In the genomic region with DNA sequence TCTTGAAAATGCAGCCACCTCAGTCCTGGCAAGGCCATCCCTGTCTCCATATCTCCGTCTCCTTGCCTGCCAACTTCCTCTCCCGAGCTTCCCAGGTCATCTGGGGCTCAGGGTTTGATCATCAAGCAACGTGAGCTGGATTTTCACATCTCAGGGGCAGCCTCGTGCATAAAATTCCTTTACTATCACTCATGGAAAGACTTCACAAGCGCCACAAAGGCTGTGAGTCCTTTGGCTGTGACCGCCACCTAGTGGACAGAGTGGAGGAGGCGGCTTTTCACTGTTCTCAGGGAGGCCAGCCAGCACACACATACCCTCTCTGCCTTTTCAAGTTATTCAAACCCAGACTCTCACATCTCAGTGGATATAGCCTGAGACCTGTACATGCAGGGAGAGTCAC, we compare ENCODE assay signal across 9 mouse cellular contexts. TPM values are rescaled to one million over a fixed set of nuclear protein-coding genes. Genes with fewer than 3 reads are reported as not detected.
DNase-seq lines count a peak whose midpoint lies in the region; ATAC-seq and TF ChIP-seq lines count a peak whose summit lies in the region.
"Had no signal": no experiment of that assay in that cellular context is flagged by ENCODE, and none has a peak within 500 bp of the region (broad histone marks: within the 10 kb centered on the region; RNA-seq: fewer than 3 reads in every experiment).

No protein-coding gene starts in this region.

- no peak overlapping the region for H3K4me2 ChIP-seq in kidney, postnatal 0 days (ENCODE audit: low read length)
- no peak overlapping the region for H3K4me2 ChIP-seq in liver, embryonic 11.5 days
- no peak overlapping the region for H3K4me2 ChIP-seq in neural tube, embryonic 11.5 days (ENCODE audit: low read depth)
- H3K4me2 ChIP-seq: embryonic facial prominence, embryonic 12.5 days had no signal

- H3K4me1 ChIP-seq in embryonic fibroblast, embryonic 13.5 days (ENCODE audit: control insufficient read depth, insufficient read depth, low read length): peaks cover 8% of the 10 kb centered on the region; the same call in 1 of the 2 replicates
- H3K4me1 ChIP-seq in heart, embryonic 10.5 days: peaks cover 58% of the 10 kb centered on the region
- H3K4me1 ChIP-seq in kidney, postnatal 0 days (replicated peaks; ENCODE audit: insufficient read depth, low read length): no peaks in the 10 kb centered on the region
- peaks cover 37% of the 10 kb centered on the region for H3K4me1 ChIP-seq in liver, embryonic 11.5 days (replicated peaks; ENCODE audit: control insufficient read depth, insufficient read depth, low read length)
- H3K4me1 ChIP-seq in neural tube, embryonic 11.5 days (ENCODE audit: control insufficient read depth, insufficient read depth, low read length): peaks cover 4% of the 10 kb centered on the region; the same call in 1 of the 2 replicates
- H3K4me1 ChIP-seq in testis, adult 2 months (ENCODE audit: control insufficient read depth, insufficient read depth, low read length): no peaks in the 10 kb centered on the region
- H3K4me1 ChIP-seq: embryonic facial prominence, embryonic 12.5 days had no signal

- peak; percentile 73; the same call in 1 of the 2 replicates for TF ChIP-seq CTCF in embryonic fibroblast, embryonic 13.5 days (IDR thresholded peaks at IDR 0.05; ENCODE audit: borderline replicate concordance, insufficient read depth, low read length)
- TF ChIP-seq CTCF in kidney, postnatal 0 days (IDR thresholded peaks at IDR 0.05; ENCODE audit: low read depth): peak; percentile 97
- peak; percentile 82 for TF ChIP-seq CTCF in testis, adult 2 months (IDR thresholded peaks at IDR 0.05; ENCODE audit: control insufficient read depth, insufficient read depth, insufficient replicate concordance, low read depth, low read length)

- no peak for TF ChIP-seq POLR2A in embryonic fibroblast, embryonic 13.5 days (IDR thresholded peaks at IDR 0.05; ENCODE audit: low read depth, low read length)
- no peak for TF ChIP-seq POLR2A in testis, adult 2 months (IDR thresholded peaks at IDR 0.05; ENCODE audit: control insufficient read depth, low read depth, low read length)

- no peak overlapping the region for H3K9ac ChIP-seq in kidney, postnatal 0 days (ENCODE audit: low read depth, low read length)
- no peak overlapping the region for H3K9ac ChIP-seq in liver, embryonic 11.5 days (ENCODE audit: low read depth, low read length)
- H3K9ac ChIP-seq in neural tube, embryonic 11.5 days (ENCODE audit: low read length): no peak overlapping the region
- H3K9ac ChIP-seq: embryonic facial prominence, embryonic 12.5 days had no signal

- 7% methylated on average over 7 of the region's 7 CpGs for WGBS in heart, embryonic 10.5 days
- WGBS in kidney, postnatal 0 days: 9% methylated on average over 7 of the region's 7 CpGs
- WGBS in liver, embryonic 11.5 days: 9% methylated on average over 7 of the region's 7 CpGs
- 13% methylated on average over 7 of the region's 7 CpGs for WGBS in neural tube, embryonic 11.5 days

- H3K4me3 ChIP-seq in embryonic fibroblast, embryonic 13.5 days (ENCODE audit: insufficient read depth, low read length): no peak overlapping the region
- H3K4me3 ChIP-seq in heart, embryonic 10.5 days: no peak overlapping the region
- no peak overlapping the region for H3K4me3 ChIP-seq in kidney, postnatal 0 days (replicated peaks; ENCODE audit: low read depth, low read length)
- no peak overlapping the region for H3K4me3 ChIP-seq in liver, embryonic 11.5 days (ENCODE audit: low read depth, low read length)
- no peak overlapping the region for H3K4me3 ChIP-seq in neural tube, embryonic 11.5 days (ENCODE audit: low read depth, low read length)
- H3K4me3 ChIP-seq in testis, adult 2 months (ENCODE audit: control insufficient read depth, low read depth, low read length): no peak overlapping the region
- H3K4me3 ChIP-seq: embryonic facial prominence, embryonic 12.5 days had no signal

- ATAC-seq in kidney, postnatal 0 days (replicated peaks; ENCODE audit: low FRiP score, low read depth): no peak
- no peak for ATAC-seq in liver, embryonic 11.5 days (replicated peaks; ENCODE audit: low FRiP score)
- no peak for ATAC-seq in neural tube, embryonic 11.5 days (ENCODE audit: insufficient read depth, low FRiP score, low TSS enrichment)

- H3K36me3 ChIP-seq in heart, embryonic 10.5 days: peaks cover 52% of the 10 kb centered on the region
- peaks cover 28% of the 10 kb centered on the region for H3K36me3 ChIP-seq in kidney, postnatal 0 days (ENCODE audit: insufficient read depth, low read length)
- H3K36me3 ChIP-seq in liver, embryonic 11.5 days (ENCODE audit: control insufficient read depth, insufficient read depth, low read length): peaks cover 22% of the 10 kb centered on the region
- peaks cover 1% of the 10 kb centered on the region; the same call in 1 of the 2 replicates for H3K36me3 ChIP-seq in neural tube, embryonic 11.5 days (ENCODE audit: control insufficient read depth, insufficient read depth, low read length)
- no peaks in the 10 kb centered on the region for H3K36me3 ChIP-seq in testis, adult 2 months (ENCODE audit: control insufficient read depth, insufficient read depth, low read length)

- peak; percentile 79 to 80 for DNase-seq in B cell, adult 2 months
- DNase-seq in adrenal gland, postnatal 36 days: peak; percentile 86 to 89
- peak; percentile 95 for DNase-seq in heart, embryonic 10.5 days (ENCODE audit: low spot score)
- DNase-seq in kidney, postnatal 0 days (ENCODE audit: low spot score): peak; percentile 88
- DNase-seq in liver, embryonic 11.5 days (ENCODE audit: low spot score): peak; percentile 71
- peak; percentile 86 for DNase-seq in neural tube, embryonic 11.5 days (ENCODE audit: low spot score)

- no peaks in the 10 kb centered on the region for H3K27me3 ChIP-seq in heart, embryonic 10.5 days (ENCODE audit: insufficient read depth, poor library complexity, severe bottlenecking)
- H3K27me3 ChIP-seq in kidney, postnatal 0 days (ENCODE audit: insufficient read depth, low read length): no peaks in the 10 kb centered on the region
- H3K27me3 ChIP-seq in liver, embryonic 11.5 days (replicated peaks; ENCODE audit: control insufficient read depth, insufficient read depth, low read length): no peaks in the 10 kb centered on the region
- H3K27me3 ChIP-seq in neural tube, embryonic 11.5 days (ENCODE audit: control insufficient read depth, insufficient read depth, low read length): no peaks in the 10 kb centered on the region
- no peaks in the 10 kb centered on the region for H3K27me3 ChIP-seq in testis, adult 2 months (ENCODE audit: control insufficient read depth, insufficient read depth, low read length)
- H3K27me3 ChIP-seq: embryonic facial prominence, embryonic 12.5 days had no signal

- H3K9me3 ChIP-seq in heart, embryonic 10.5 days: no peaks in the 10 kb centered on the region
- no peaks in the 10 kb centered on the region for H3K9me3 ChIP-seq in kidney, postnatal 0 days (replicated peaks; ENCODE audit: low read length)
- no peaks in the 10 kb centered on the region for H3K9me3 ChIP-seq in liver, embryonic 11.5 days (ENCODE audit: control insufficient read depth, low read length)
- no peaks in the 10 kb centered on the region for H3K9me3 ChIP-seq in neural tube, embryonic 11.5 days (ENCODE audit: control insufficient read depth, low read length)
- H3K9me3 ChIP-seq: embryonic facial prominence, embryonic 12.5 days had no signal

- H3K27ac ChIP-seq in embryonic fibroblast, embryonic 13.5 days (ENCODE audit: insufficient read depth, low read length): no peak overlapping the region
- H3K27ac ChIP-seq in heart, embryonic 10.5 days: peak overlapping the region; percentile 76
- H3K27ac ChIP-seq in kidney, postnatal 0 days: no peak overlapping the region
- H3K27ac ChIP-seq in liver, embryonic 11.5 days (ENCODE audit: low read depth, low read length): no peak overlapping the region
- no peak overlapping the region for H3K27ac ChIP-seq in neural tube, embryonic 11.5 days (ENCODE audit: low read depth, low read length)
- H3K27ac ChIP-seq in testis, adult 2 months (ENCODE audit: control insufficient read depth, insufficient read depth, low read depth, low read length): no peak overlapping the region
- H3K27ac ChIP-seq: embryonic facial prominence, embryonic 12.5 days had no signal

RNA-seq across cellular contexts. Expression of a gene that starts 39.3 kb away (rescaled TPM):
- total RNA-seq in adrenal gland, postnatal 36 days (2021): 10 to 100 TPM; 16.5 to 18.8 TPM
- polyA plus RNA-seq in embryonic fibroblast, embryonic 13.5 days (2011; ENCODE audit: insufficient read length, low read depth, missing spikeins): 21.0 and 22.9 TPM in 2 replicates
- polyA plus RNA-seq in heart, embryonic 10.5 days (2016; fragmentation: Nextera tagmentation; extraction: Ambion mirVana): 16.7 and 18.3 TPM in 2 replicates
- polyA plus RNA-seq in kidney, postnatal 0 days (2015; fragmentation: Nextera tagmentation; extraction: Ambion mirVana): 9.9 and 10.0 TPM in 2 replicates
- 16.2 and 17.8 TPM in 2 replicates for polyA plus RNA-seq in liver, embryonic 11.5 days (2014; fragmentation: Nextera tagmentation; extraction: Ambion mirVana)
- 23.9 and 24.5 TPM in 2 replicates for polyA plus RNA-seq in neural tube, embryonic 11.5 days (2014; fragmentation: Nextera tagmentation; extraction: Ambion mirVana)
- polyA plus RNA-seq in testis, adult 2 months (2012; rRNA removed): 4.1 and 5.0 TPM in 2 replicates

RNA-seq across cellular contexts. Expression of a gene that starts 45.9 kb away (rescaled TPM):
- total RNA-seq in adrenal gland, postnatal 36 days (2021): 10 to 100 TPM; 47.9 to 60.1 TPM
- 158 and 229 TPM in 2 replicates for polyA plus RNA-seq in embryonic fibroblast, embryonic 13.5 days (2011; ENCODE audit: insufficient read length, low read depth, missing spikeins)
- 163 and 178 TPM in 2 replicates for polyA plus RNA-seq in heart, embryonic 10.5 days (2016; fragmentation: Nextera tagmentation; extraction: Ambion mirVana)
- 69.5 and 86.7 TPM in 2 replicates for polyA plus RNA-seq in kidney, postnatal 0 days (2015; fragmentation: Nextera tagmentation; extraction: Ambion mirVana)
- 122 and 137 TPM in 2 replicates for polyA plus RNA-seq in liver, embryonic 11.5 days (2014; fragmentation: Nextera tagmentation; extraction: Ambion mirVana)
- polyA plus RNA-seq in neural tube, embryonic 11.5 days (2014; fragmentation: Nextera tagmentation; extraction: Ambion mirVana): 256 and 297 TPM in 2 replicates
- 12.9 and 13.2 TPM in 2 replicates for polyA plus RNA-seq in testis, adult 2 months (2012; rRNA removed)

RNA-seq across cellular contexts. Expression of a gene that starts 49.1 kb away (rescaled TPM):
- total RNA-seq in adrenal gland, postnatal 36 days (2021): not detected
- not detected in 2 replicates for polyA plus RNA-seq in embryonic fibroblast, embryonic 13.5 days (2011; ENCODE audit: insufficient read length, low read depth, missing spikeins)
- polyA plus RNA-seq in heart, embryonic 10.5 days (2016; fragmentation: Nextera tagmentation; extraction: Ambion mirVana): not detected in 2 replicates
- polyA plus RNA-seq in kidney, postnatal 0 days (2015; fragmentation: Nextera tagmentation; extraction: Ambion mirVana): 35.3 and 42.7 TPM in 2 replicates
- polyA plus RNA-seq in liver, embryonic 11.5 days (2014; fragmentation: Nextera tagmentation; extraction: Ambion mirVana): 0.23 TPM in 1 of 2 replicates, not detected in the other
- polyA plus RNA-seq in neural tube, embryonic 11.5 days (2014; fragmentation: Nextera tagmentation; extraction: Ambion mirVana): not detected in 2 replicates
- polyA plus RNA-seq in testis, adult 2 months (2012; rRNA removed): 0.06 and 0.40 TPM in 2 replicates
- polyA plus RNA-seq: embryonic facial prominence, embryonic 12.5 days had no signal

Comparison
In these comparisons a context has a peak if more than half of its experiments do, and no peak if none do; other contexts are left out.
1. RNA of a gene that starts 49.1 kb away (polyA plus RNA-seq): 35.3 to 42.7 TPM in kidney, postnatal 0 days; not detected in neural tube, embryonic 11.5 days, 0.23 TPM in liver, embryonic 11.5 days, 0.06 to 0.40 TPM in testis, adult 2 months, not detected in embryonic fibroblast, embryonic 13.5 days and not detected in heart, embryonic 10.5 days; every median in the first group is over 10 times any median in the second.
2. Peak in every context shown above with its lines, with median percentiles within 50 percentile points of each other: DNase-seq and CTCF ChIP-seq.